Mouse (Mus musculus): ENCODE measurements at regions not wholly inside any gene's neighbourhood (a gene's known extent, or its start where the extent isn't known, plus 50 kb on each side); places are given as distances from the start of the nearest gene placed in this dataset.

DNA sequence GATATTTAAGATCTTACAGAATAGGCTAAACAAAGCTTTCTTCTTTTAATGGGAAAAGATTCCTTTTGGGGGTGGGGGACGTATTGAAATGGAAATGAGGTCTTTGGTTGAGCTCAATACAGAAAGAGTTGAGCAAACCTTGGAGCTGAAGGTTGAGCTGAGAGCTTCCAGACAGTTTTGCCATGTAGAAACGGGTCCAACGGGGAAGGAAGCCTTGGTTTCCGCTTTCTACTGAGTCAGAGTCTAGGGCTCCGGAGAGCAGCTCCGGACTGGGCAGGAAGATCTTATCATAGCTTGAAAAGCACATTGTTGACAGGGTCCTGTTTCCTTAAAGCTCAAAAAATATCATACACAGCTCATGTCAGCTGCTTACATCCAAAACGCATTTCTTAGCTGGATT is 97.0 kb upstream of the Myo10 start:
- TF ChIP-seq CTCF (IDR thresholded peaks at IDR 0.05; ENCODE audit: low read depth) (no peak), EP300 (optimal IDR thresholded peaks at IDR 0.05) (no peak)
